Mouse (Mus musculus) cerebellum, adult (tissue): ENCODE data around the gene Pde8a.

Source experiments
- ATAC-seq: cut with Nextera tagmentation; 2 replicates; pipeline ENCODE4 v1.9.2; 2017; ENCODE audit warnings: mild to moderate bottlenecking, moderate library complexity, mixed read lengths; ENCODE audit not compliant: insufficient number of reproducible peaks, low FRiP score, low TSS enrichment

The Pde8a gene

DNA sequence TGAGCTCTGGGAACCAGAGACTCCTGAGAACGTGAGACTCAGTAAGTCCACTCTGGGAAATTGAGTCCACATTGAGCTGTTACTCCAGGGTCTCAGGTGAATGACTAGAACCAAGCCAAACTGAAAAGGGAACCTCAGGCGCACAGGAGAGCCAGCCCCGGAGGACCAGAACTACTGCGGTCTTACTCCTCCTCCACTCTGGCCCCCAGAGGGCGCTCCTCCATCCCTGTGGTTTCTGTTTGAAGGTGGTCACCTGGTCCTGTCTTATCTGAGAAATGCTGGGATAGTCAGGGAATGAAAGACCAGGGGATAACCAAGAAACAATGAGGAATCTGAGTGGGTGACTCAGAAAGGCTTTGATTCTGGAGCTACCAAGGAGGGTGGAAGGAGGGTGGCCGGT lies 4.5 kb upstream of the Pde8a start:
- no peak for ATAC-seq

DNA sequence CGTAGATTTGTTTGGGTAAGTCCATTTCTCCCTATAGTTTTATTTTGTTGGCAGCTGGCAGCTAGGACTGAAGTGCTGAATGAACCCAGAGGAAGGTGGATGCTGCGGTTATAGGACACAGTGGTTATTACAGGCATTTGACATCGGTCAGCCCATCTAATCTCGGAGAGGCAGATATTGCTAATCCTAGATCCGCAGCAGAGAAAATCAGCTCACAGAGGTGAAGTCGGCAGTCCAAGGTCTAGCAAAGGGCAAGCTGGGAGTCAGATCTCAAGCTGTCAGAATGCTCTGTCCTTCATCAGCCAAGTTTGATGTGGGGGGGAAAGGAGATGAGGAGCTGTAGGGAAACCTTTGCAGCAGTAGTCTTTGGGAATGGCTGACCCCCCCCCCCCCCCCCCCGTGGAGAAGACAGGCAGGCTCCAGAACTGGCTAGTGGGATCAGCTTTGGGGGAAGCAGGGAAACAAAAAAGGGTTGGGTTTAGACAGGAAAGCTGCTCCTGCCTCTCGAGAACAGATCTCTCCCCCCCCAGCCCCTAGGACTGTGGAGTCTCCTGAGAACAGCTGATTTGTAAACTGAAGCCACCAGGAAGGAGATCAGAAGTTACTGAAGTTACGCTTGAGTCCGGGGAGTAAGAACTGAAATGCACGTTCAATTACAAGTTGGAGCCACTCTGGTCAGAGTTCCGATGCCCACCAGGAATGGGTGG lies 3.3 kb upstream of the Pde8a start:
- no peak for ATAC-seq

DNA sequence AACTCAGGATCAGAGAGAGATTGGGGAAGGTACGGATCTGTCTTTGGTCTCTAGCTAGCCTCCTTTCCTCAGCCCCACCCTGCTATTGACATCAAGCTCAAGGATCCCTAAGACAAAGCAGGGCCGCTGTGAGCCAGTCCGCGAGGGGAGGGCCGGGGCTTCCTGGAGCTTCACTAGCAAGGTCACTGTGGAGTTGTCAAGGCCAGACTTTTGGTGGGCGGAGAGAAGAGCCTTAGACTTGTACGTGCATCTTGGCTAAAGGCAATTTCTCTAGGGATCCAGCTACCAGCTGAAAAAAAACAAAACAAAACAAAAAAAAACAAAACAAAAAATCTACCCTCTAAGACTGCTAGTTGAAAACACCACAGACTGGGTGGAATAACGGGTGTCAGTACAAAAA lies 1.6 kb upstream of the Pde8a start:
- ATAC-seq, result no peak

DNA sequence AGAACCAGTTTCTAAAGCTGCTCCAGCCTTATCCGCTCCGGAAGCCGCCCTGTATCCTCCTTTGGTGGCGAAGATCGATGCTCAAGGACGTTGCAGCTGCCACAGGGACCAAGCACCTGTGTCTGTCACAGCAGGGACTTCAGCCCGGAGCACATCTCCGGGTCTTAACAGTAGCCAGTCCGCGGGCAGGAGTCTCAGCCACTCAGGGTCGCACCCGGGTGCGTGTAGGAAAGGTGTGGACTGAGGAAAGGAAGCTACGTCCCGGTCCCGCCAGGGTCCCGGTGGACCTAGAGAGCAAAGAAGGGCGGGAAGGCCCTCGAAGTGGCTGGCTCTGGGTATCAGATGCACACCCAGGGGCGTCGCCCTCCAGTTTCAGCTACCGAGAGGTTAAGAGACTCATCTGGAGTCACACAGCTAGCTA lies 1.1 kb upstream of the Pde8a start:
- no peak for ATAC-seq

DNA sequence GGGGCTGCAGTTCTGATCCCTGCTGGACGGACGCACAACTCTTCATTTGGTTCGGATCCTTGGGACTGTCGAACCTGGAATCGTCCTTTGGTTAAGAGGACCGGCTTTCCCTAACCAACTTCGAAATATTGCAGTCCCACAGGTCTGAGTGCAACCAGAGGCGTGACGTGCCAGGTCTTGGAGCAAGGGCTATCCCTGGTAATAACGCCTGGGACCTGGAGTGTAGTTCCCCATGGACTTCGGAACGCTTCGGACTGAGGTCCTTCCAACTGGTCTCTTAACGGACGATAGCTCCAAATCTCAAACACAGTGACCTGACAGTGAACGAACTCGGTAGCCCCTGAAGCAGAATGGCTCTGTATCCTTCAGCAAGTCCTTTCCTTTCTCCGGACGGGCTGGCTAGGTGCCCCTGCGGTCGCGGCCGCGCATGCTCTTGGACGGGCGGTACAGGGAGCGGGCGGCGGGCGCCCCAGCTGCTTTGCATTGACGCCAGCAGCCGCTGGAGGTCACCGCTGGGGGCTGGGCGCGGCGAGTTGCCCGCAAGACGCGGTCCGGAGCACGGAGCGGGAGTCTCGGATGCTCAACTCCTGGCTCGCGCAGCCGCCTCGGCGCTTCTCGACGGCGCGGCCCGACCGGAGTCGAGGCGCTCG lies 574 bp upstream of the Pde8a start:
- ATAC-seq, result no peak

GRCm38 (mm10) chr7:81214153-81214907 lies 934 bp downstream of the Pde8a start:
- ATAC-seq, result no peak

GRCm38 (mm10) chr7:81215950-81216349 lies 2.6 kb downstream of the Pde8a start:
- no peak for ATAC-seq

- no peak for ATAC-seq
These were observed 5.9 kb downstream of the Pde8a start for GRCm38 (mm10) chr7:81219321-81219720.

DNA sequence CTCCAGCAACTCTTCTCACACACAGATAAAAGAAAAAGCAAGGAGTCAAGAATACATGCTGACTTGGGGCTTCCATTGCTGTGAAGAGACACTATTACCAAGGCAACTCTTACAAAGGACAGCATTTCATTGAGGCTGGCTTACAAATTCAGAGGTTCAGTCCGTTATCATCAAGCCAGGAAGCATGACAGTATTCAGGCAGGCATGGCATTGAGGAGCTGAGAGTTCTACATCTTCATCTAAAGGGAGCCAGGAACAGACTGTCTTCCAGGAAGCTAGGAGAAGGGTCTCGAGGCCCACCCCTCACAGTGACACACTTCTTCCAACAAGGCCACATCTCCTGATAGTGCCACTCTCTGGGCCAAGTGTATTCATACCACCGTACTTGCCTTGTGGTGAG lies 7.0 kb downstream of the Pde8a start:
- ATAC-seq, result no peak

GRCm38 (mm10) chr7:81224260-81224659 lies 10.9 kb downstream of the Pde8a start:
- no peak for ATAC-seq

DNA sequence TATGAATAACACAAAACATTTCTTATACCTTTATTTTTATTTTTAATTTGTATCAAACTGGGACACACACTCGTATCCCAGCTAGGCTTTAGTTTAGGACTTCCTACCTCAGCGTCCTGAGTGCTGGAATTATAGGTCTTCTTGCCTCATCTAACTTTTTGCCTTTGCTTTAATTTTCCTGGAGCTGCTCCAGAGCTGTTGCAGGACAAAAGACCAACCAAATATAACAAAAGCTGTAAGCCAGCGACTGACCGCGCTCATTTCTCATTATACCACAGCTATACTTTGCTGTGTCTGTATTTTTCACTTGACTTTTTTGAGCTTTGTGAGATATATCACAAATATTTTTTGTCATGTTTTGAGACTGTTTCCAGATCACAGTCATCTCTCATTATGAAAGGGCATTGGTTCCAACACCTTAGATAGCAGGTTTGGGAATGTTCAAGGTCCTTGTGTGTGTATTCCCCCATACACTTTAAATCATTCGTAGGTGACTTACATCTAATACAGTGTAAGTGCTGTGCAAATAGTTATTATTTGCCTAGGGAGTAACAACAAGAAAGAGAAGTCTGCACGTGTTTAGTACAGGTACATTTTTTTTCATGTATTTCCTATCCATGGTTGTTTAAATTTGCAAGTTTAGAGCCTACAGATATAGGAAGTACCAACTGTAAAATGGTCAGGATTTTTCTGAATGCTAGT lies 16.8 kb downstream of the Pde8a start:
- no peak for ATAC-seq

GRCm38 (mm10) chr7:81232674-81233073 lies 19.3 kb downstream of the Pde8a start:
- no peak for ATAC-seq

- ATAC-seq, result no peak
These were observed 21.7 kb downstream of the Pde8a start for GRCm38 (mm10) chr7:81235117-81235516.

GRCm38 (mm10) chr7:81235600-81236223 lies 22.3 kb downstream of the Pde8a start:
- ATAC-seq, result no peak

GRCm38 (mm10) chr7:81243361-81243760 lies 30.0 kb downstream of the Pde8a start:
- ATAC-seq, result no peak

GRCm38 (mm10) chr7:81249854-81250279 lies 36.5 kb downstream of the Pde8a start:
- ATAC-seq, result no peak

GRCm38 (mm10) chr7:81250601-81251000 lies 37.2 kb downstream of the Pde8a start:
- ATAC-seq, result no peak

DNA sequence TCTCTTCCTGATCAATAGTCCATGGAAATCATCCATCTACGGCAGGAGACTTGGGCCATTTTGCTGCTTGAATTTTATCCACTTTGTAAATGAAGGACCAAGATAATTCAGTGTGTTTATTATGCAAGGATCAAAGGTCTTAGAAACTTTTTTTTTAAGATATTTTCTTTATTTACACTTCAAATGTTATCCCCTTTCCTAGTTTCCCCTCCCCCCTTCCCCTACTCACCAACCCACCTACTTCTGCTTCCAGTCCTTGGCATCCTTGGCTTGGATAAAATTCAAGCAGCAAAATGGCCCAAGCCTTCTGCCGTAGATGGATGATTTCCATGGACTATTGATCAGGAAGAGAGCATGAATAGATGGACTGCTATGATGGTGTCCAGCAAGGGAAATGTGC lies 38.1 kb downstream of the Pde8a start:
- no peak for ATAC-seq

DNA sequence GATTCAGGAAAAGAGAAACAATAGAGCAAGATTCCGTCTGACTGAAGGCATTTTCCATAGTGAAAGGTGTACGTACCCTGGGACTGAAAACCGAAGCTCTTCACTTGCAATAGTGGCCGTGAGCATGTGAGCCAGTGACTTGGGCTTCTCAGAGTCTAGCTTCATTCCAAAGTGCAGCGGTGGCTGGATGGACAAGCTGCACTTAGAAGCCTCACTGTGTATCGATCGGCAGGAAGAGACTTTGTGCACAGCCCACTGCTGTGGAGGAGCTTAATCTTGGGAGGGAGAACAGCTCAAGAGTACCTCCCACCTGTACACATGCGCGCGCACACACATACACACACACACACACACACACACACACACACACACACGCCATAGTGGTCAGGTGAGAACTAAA lies 39.9 kb downstream of the Pde8a start:
- no peak for ATAC-seq

- ATAC-seq, result no peak
These were observed 41.2 kb downstream of the Pde8a start for GRCm38 (mm10) chr7:81254579-81254978.
